Mouse (Mus musculus) left cerebral cortex, adult 9 months (tissue): ENCODE measurements around the gene Vmn2r108.
"Not testable (repeated sequence)": the region's sequence is repeated elsewhere in the genome, so short reads cannot be mapped to it uniquely, and the experiment has no call there.

Experiments
- DNase-seq, 2 experiments: peaks; one replicate each; pipeline ENCODE4 v3.0.0; 2022; ENCODE audit warnings: low spot score in 2 of 2

The Vmn2r108 gene

DNA sequence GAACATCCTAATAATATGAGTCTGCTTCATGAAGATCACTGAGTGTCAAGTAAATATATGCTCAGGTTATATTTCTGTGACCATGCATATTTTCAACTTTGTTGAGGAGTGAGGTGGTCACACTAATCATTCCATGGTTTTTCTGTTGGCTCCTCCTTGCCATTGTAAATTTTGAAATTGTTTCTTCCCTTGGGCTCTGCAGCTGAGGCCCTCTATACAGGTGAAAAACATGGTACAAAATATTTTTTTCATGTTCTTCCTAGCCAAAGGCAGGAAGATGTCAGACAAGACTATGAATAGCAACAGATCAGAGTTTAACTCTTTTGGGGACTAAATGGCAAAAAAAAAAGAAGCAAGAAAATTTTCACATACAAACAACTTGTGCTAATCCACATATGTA is at the start of gene Vmn2r108:
TSS of gene Vmn2r108 (minus strand) at position 101 of the 400 bp plus-strand sequence.
- DNase-seq: no peak

DNA sequence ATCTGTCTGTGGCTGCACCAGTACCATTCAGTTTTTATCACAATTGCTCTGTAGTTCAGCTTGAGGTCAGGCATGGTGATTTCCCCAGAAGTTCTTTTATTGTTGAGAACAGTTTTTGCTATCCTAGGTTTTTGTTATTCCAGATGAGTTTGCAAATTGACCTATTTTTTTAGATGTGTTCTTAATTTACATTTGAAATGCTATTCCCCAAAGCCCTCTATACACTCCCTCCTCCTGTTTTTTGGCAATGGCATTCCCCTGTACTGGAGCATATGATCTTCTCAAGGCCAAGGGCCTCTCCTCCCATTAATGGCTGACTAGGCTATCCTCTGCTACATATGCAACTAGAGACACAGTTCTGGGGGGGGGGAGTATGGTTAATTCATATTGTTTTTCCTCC is 27.1 kb upstream of the Vmn2r108 start:
- not testable (repeated sequence) for DNase-seq

DNA sequence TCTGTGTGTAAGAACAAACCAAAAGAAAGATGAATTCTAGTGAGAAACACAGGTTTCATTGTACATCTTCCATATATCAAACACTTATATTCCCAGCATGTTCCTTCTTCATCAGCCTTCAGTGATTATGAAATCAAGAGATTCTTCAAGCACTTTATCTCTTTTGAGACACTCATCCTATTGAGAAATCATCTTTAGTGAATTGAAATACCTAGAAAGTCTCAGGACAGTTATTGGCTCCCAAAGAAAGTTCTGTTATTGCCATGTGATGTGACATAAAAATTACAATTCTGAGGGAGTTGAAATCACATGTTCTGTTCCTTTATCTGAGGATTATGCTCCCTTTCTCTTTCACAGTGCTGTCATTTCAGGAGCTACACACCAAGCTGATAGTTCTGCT is 16.7 kb upstream of the Vmn2r108 start, which contains the start of gene Vmn1r225:
TSS of gene Vmn1r225 (plus strand) at position 301 of the 400 bp plus-strand sequence.
- no peak for DNase-seq

DNA sequence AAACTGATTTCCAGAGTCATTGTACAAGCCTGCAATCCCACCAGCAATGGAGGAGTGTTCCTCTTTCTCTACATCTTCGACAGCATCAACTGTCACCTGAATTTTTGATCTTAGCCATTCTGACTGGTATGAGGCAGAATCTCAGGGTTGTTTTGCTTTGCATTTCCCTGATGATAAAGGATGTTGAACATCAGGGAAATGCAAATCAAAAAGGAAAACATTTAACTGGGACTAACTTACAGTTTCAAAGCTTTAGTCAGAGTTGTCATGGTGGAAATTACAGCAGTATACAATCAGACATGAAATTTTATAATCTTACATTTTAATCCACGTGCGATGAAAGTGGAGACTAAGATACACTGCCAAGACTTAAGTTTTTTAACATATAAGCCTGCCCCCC is 7.8 kb downstream of the Vmn2r108 start:
- no peak for DNase-seq

DNA sequence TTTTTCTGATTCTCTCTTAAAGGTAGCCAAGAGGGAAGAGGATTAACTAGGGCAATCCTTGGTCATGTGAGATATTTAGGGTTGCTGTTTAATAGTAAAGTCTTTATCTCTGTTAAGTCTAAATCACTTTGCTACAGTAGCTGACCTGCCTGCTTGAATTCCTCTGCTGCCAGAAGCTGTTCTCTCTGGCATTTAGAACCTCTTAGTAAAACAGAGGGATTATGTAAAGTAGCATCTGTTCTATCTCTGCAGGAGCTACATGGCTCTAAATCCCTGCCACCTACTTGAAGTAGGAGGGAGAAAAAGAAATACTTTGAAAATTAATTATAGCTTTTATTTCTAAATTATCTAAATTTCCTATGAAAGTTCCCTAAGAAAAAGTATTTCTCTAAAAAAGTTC is 41.9 kb downstream of the Vmn2r108 start:
- DNase-seq: no peak

DNA sequence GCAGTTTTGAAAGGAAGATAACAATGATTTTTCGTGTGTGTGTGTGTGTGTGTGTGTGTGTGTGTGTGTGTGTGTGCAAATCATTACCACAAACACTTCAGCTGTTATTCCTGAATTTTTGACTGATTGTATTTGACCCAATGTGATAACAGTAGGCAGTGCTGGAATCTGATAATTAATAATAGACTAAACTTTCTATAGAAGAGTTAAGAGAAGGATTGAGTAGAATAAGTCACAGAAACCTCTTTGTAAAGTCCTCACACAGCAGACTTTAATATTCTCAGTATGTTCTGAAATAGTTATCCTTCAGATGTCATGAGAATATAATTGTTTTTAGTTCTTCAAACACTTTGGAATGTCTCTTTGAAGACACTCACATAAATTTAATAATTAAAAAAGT is 67.3 kb downstream of the Vmn2r108 start, which contains the start of gene Vmn1r224:
TSS of gene Vmn1r224 (plus strand) at position 301 of the 400 bp plus-strand sequence.
- DNase-seq: no peak
